Mouse (Mus musculus): Measurements from ENCODE around the gene Nav2.

DNA sequence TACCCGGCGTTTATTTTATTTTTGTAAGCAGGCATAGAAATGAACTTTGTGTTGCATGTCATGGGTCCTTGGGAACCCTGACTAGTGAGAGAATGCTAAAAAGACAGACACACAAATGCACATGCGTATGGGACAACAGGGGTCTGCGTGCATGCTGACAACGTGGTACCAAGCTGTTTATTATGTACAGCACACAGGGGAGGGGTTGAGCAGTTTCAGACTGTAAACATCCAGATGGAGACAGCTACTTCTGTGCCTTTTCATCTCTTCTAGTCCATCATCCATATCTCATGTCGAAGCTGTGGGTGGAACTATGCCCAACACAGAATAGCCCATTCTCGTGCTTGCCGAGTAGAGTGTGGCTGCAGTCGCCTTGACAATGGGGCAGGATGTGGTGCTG lies 482.3 kb downstream of the Nav2 start:
- TF ChIP-seq CTCF (IDR thresholded peaks at IDR 0.05; ENCODE audit: extremely low read depth, insufficient read depth, low read length) (no peak), POLR2A (IDR thresholded peaks at IDR 0.05; ENCODE audit: extremely low read depth, insufficient read depth, low read length) (no peak)

Measured in cortical plate, adult 2 months (tissue).